Mouse (Mus musculus) right cerebral cortex, postnatal 25 days (tissue): Measurements from ENCODE around the gene Mtx1.
"Not testable (repeated sequence)": the region's sequence is repeated elsewhere in the genome, so short reads cannot be mapped to it uniquely, and the experiment has no call there.

Experiments
- DNase-seq: peaks from one replicate; pipeline ENCODE4 v3.0.0; 2022

The Mtx1 gene

DNA sequence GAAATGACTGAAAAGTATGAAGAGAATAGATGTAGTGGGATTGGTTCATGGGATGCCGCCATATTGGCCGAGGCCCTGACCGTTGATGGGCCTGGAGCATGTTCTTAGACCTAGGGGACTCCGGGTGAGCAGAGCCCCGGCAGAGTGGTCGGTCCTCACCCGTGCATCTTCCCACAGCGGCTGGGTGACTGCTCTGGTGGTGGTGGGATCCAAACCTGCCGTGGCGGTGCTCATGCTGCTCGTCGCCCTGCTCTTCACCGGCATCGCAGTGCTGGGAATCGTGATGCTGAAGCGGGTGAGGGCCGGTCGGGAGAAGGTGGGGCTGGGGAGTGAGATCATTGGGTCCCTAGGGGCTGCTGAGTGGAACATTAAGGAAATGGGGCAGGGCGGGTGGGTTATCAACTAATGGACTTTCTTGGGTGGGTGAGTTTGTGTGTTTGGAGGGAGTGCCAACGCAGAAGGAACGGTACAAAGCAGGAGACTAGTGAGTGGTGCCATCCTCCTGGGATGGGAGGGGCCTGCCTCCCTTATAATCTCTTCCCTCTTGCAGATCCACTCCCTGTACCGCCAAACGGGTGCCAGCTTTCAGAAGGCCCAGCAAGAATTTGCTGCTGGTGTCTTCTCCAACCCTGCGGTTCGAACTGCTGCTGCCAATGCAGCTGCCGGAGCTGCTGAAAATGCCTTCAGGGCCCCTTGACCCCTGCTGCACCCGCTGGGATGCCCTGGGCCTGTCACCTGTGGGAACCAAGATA is 45.0 kb downstream of the Mtx1 start:
- DNase-seq, result no peak

GRCm38 (mm10) chr3:89179056-89179455 is 47.8 kb downstream of the Mtx1 start:
- no peak for DNase-seq

GRCm38 (mm10) chr3:89178107-89178385 is 48.8 kb downstream of the Mtx1 start:
- no peak for DNase-seq

GRCm38 (mm10) chr3:89177242-89178106 is 49.4 kb downstream of the Mtx1 start, which contains the start of gene Scamp3:
TSS of gene Scamp3 (plus strand) at chr3:89177473.
- peak; percentile 86 for DNase-seq

GRCm38 (mm10) chr3:89176421-89176820 is 50.5 kb downstream of the Mtx1 start:
- no peak for DNase-seq

- DNase-seq, result no peak
These were observed 51.3 kb downstream of the Mtx1 start for GRCm38 (mm10) chr3:89175544-89175943.

- no peak for DNase-seq
These were observed 52.0 kb downstream of the Mtx1 start for GRCm38 (mm10) chr3:89174844-89175243.

DNA sequence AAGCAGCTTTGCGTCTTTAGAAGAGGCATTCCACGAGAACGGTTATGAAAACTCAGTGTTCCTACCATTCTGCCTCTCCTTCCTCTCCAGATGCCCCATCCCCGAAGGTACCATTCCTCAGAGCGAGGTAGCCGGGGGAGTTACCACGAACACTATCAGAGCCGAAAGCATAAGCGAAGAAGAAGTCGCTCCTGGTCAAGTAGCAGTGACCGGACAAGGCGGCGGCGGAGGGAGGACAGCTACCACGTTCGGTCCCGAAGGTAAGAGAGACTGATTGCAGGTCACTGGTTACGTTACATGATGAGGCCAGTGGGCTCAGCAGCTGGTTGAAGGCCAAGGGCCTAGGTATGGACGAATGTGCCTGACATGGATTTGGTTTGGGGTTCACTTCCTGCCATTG is 59.9 kb downstream of the Mtx1 start:
- DNase-seq, result no peak

GRCm38 (mm10) chr3:89165268-89165870 is 61.5 kb downstream of the Mtx1 start:
- no peak for DNase-seq

DNA sequence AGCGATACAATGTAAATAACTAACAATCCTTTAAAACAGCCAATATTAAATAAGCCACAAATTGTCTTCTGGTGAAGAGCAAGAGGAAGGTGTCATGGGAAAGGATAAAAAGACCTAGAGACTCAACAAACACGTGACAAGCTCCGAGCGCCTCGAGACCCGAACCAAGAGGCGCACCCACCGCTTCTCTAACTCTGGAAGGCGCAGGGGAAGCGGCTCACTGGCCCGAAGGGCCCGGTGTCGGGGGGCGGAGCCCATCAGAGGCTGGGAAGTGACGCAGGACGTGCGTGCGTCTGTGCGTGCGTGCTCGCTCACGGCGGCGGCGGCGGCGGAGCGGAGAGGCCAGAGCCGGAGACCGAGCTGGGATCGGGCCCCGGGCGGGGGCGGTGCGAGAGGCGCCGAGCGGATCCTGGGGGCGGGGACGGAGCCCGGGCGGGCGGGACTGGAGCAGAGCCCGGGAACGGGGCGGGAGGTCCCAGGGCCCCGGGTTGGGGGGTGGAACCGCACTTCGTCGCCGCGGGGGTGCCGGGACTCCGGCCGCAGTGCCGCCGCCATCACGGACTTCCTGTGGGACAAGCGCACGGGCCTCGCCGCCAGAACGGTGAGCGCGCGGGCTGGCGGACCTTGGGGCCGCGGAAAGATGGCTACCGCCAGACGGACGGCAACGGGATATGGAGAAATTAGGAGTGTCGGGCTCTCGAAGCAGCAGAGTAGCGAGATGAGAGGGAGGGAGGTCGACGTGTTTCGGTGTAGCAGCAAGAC is 62.2 kb downstream of the Mtx1 start, which contains the start of gene Clk2:
Gene Clk2 (plus strand): TSS at position 290 of the 762 bp plus-strand sequence.
- peak; percentile 93 for DNase-seq

DNA sequence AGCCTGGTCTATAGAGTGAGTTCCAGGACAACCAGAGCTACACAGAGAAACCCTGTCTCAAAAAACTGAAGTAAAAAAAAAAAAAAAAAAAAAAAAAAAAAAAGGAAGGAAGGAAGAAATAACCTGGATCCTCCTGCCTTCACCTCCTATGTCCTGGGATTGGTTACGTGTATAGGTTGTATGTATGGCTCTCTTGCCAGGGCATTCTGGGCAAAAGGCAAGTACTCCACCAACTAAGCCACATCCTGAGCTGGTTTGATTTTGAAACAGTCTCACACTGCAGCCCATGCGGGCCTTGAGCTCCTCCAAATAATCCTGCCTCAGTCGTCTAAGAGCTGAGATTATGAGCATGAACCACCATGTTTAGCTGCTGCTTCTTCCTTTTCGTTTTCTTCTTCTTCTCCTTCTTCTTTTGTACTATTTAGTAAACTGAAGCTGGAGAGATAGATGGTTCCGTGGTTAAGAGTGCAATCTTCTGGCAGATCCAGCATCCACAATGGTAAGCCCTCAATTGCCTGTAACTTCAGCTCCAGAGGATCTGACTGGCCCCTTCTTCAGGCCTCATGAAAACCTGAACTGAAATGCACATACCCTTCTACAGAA is 63.1 kb downstream of the Mtx1 start:
- no peak for DNase-seq

GRCm38 (mm10) chr3:89163123-89163522 is 63.8 kb downstream of the Mtx1 start:
- DNase-seq, result no peak

DNA sequence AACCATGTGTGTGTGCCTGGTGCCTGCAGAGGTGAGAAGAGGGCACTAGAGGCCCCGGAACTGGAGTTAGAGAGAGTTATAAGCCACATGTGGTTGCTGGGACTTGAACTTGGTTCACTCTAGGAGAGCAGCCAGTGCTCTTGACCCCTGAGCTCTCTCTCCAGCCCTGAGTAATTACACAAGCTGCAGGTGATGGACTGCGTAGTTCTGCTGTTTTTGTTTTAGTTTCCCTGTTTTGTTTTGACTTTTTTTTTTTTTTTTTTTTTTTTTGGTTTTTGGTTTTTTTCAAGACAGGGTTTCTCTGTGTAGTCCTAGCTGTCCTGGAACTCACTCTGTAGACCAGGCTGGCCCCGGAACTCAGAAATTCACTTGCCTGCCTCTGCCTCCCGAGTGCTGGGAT is 65.1 kb downstream of the Mtx1 start:
- no peak for DNase-seq

GRCm38 (mm10) chr3:89161207-89161606 is 65.7 kb downstream of the Mtx1 start:
- not testable (repeated sequence) for DNase-seq

DNA sequence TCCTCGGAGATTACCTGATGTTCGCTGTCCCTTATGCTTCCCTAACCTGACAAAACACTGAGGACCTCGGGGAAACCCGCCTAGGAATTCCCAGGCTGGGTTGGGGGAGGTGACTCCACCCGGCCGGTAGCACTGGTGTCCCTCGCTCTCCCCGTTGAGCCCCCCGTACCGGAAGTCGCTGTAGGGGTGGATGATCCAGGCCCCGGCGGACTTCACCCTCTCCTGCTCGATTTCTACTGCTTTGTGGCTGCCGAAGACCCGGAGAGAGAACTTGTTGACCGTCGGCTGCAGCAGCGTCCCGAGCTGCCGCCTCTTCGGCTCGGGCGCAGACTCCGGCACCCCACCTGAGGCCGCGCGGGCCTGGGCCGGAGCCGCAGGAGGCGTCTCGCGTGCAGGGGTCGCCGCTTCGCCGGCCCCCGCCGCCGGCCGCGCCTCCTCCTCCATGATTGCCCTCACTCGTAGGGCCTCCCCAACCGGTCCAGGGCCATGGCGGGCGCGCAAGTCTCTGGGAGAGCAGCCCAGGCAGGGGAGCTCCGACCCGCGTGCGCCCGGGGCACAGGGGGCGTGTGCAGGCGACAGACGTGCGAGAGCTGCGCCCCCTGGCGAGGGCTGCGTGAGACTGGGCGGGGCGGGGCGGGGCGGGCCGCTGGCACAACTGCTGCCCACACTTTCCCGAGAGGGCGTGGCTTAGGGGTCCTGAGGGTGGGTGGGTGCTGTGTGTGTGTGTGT is 67.1 kb downstream of the Mtx1 start, which contains the start of gene Hcn3:
Gene Hcn3 (minus strand): TSS at position 581 of the 729 bp plus-strand sequence.
- peak; percentile 52 for DNase-seq

DNA sequence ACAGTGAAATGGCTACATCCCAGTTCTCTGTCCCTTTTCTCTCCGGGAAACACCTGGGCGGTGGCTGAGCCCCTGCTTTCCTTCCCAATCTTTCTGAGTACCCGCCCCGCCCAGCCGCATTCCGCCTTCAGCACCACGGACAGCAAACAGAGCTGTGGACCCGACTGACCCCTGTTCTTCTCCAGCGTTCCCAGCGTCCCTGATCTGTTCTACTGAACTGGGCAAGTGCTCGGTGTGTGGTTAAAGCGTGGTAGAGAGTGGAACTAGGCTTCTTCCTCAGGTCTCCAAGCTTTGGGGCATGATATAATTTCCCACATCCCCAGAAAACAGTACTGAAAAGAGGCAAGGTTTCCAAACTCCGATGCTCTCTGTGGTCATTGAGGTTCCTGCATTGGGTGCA is 67.7 kb downstream of the Mtx1 start:
- peak; percentile 21 for DNase-seq
